Mouse (Mus musculus) adipocyte (in vitro differentiated cells): ENCODE results near the gene Tctn3.

Experiments
- DNase-seq: peaks from one replicate; pipeline ENCODE4 v3.0.0-alpha.2; 2016; ENCODE audit warnings: low spot score

Tctn3 gene

GRCm38 (mm10) chr19:40611830-40612506 is at the start of gene Tctn3, which contains the start of gene Entpd1:
Gene Tctn3, minus strand, starts transcription at chr19:40612233.
Gene Entpd1, plus strand, starts transcription at chr19:40612366.
- DNase-seq = peak; percentile 97

GRCm38 (mm10) chr19:40661108-40661507 is 49.1 kb upstream of the Tctn3 start:
- no peak for DNase-seq

- no peak for DNase-seq
Measured at GRCm38 (mm10) chr19:40660510-40660909, 48.5 kb upstream of the Tctn3 start.

GRCm38 (mm10) chr19:40659651-40660478 is 47.8 kb upstream of the Tctn3 start:
- DNase-seq = no peak

GRCm38 (mm10) chr19:40658935-40659334 is 46.9 kb upstream of the Tctn3 start:
- DNase-seq = no peak

GRCm38 (mm10) chr19:40658281-40658680 is 46.2 kb upstream of the Tctn3 start:
- DNase-seq = no peak

GRCm38 (mm10) chr19:40656207-40656606 is 44.2 kb upstream of the Tctn3 start:
- no peak for DNase-seq

GRCm38 (mm10) chr19:40650090-40650489 is 38.1 kb upstream of the Tctn3 start:
- no peak for DNase-seq

- no peak for DNase-seq
Measured at GRCm38 (mm10) chr19:40647319-40648158, 35.5 kb upstream of the Tctn3 start.

GRCm38 (mm10) chr19:40646379-40646778 is 34.3 kb upstream of the Tctn3 start:
- no peak for DNase-seq

- DNase-seq = no peak
Measured at GRCm38 (mm10) chr19:40643846-40644245, 31.8 kb upstream of the Tctn3 start.

- DNase-seq = no peak
Measured at GRCm38 (mm10) chr19:40640799-40641198, 28.8 kb upstream of the Tctn3 start.

- no peak for DNase-seq
Measured at GRCm38 (mm10) chr19:40639729-40640304, 27.8 kb upstream of the Tctn3 start.

GRCm38 (mm10) chr19:40638582-40638981 is 26.5 kb upstream of the Tctn3 start:
- no peak for DNase-seq

- no peak for DNase-seq
Measured at GRCm38 (mm10) chr19:40637601-40638000, 25.6 kb upstream of the Tctn3 start.

GRCm38 (mm10) chr19:40637091-40637490 is 25.1 kb upstream of the Tctn3 start:
- DNase-seq = no peak

- DNase-seq = no peak
Measured at GRCm38 (mm10) chr19:40633144-40633543, 21.1 kb upstream of the Tctn3 start.

- no peak for DNase-seq
Measured at GRCm38 (mm10) chr19:40632668-40633067, 20.6 kb upstream of the Tctn3 start.

GRCm38 (mm10) chr19:40632193-40632592 is 20.2 kb upstream of the Tctn3 start:
- DNase-seq = no peak

- DNase-seq = no peak
Measured at GRCm38 (mm10) chr19:40630606-40631005, 18.6 kb upstream of the Tctn3 start.

- no peak for DNase-seq
Measured at GRCm38 (mm10) chr19:40630096-40630495, 18.1 kb upstream of the Tctn3 start.

GRCm38 (mm10) chr19:40628950-40629349 is 16.9 kb upstream of the Tctn3 start:
- peak; percentile 14 for DNase-seq
